Comparison of ENCODE assay signal across 14 mouse cellular contexts in the genomic region with DNA sequence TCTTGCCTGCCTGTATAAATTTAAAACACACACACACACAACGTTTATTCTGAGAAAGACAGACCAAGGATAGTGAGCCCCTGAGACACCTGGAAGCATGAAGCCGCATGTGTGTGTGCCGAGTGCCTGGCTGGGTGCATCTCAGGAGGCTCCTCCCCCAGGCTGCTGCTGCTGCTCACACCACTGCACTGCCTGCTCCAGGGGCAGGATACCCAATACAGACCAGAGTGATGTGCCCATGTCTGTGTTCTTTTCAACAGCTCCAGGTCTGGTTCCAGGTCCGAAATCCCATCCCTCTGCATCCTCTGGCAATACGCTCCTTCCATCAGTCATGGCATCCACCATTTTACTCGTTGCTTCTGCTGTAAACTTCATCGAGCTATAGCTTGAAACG.
"Had no signal": no experiment of that assay in that cellular context is flagged by ENCODE, and none has a peak within 500 bp of the region (broad histone marks: within the 10 kb centered on the region; RNA-seq: fewer than 3 reads in every experiment).

No protein-coding gene starts in this region.

- H3K9ac ChIP-seq: limb, embryonic 13.5 days; liver, embryonic 14.5 days; liver, postnatal 0 days; lung, embryonic 14.5 days; midbrain, embryonic 12.5 days had no signal

- H3K27ac ChIP-seq: limb, embryonic 10.5 days; limb, embryonic 13.5 days; liver, embryonic 14.5 days; macrophage; midbrain, embryonic 12.5 days had no signal

- H3K4me2 ChIP-seq: limb, embryonic 13.5 days; lung, embryonic 14.5 days; midbrain, embryonic 12.5 days had no signal

- H3K9me3 ChIP-seq: limb, embryonic 10.5 days; limb, embryonic 13.5 days; midbrain, embryonic 12.5 days had no signal

- DNase-seq: kidney, adult 18-20 months; kidney, adult 9 months; kidney, postnatal 14 days; kidney, postnatal 4 days; liver; liver, postnatal 0 days; lung, embryonic 14.5 days; thymus, postnatal 25 days had no signal

- H3K4me3 ChIP-seq: limb, embryonic 10.5 days; limb, embryonic 13.5 days; midbrain, embryonic 12.5 days had no signal

- H3K4me1 ChIP-seq: limb, embryonic 10.5 days; limb, embryonic 13.5 days; midbrain, embryonic 12.5 days had no signal

- ATAC-seq: liver, postnatal 0 days; lung, postnatal 0 days had no signal

- H3K27me3 ChIP-seq: limb, embryonic 13.5 days; midbrain, embryonic 12.5 days had no signal
